Mouse (Mus musculus) small intestine, adult 2 months (tissue): Measurements from ENCODE around the gene Slc8a1.

Source experiments
- CTCF ChIP-seq: fragments of 200-500 bp; IDR thresholded peaks from 2 replicates; pipeline ENCODE4 v1.5.1; 2012; ENCODE audit warnings: low read depth, mild to moderate bottlenecking, control low read depth, inconsistent platforms, low read length, moderate library complexity, mixed read lengths; ENCODE audit not compliant: insufficient replicate concordance, insufficient read length; ENCODE audit errors: extremely low read depth
- POLR2A ChIP-seq: fragments of 200-500 bp; IDR thresholded peaks from 2 replicates; pipeline ENCODE4 v1.6.1; 2012; ENCODE audit warnings: low read depth, mild to moderate bottlenecking, control low read depth, inconsistent platforms, low read length, moderate library complexity

- no peak for TF ChIP-seq CTCF
- no peak for TF ChIP-seq POLR2A
These were observed 44.1 kb upstream of the Slc8a1 start for GRCm38 (mm10) chr17:81782326-81782725.
